Mouse (Mus musculus): Measurements from ENCODE around the gene Gpx4. TPM values are rescaled to one million over a fixed set of nuclear protein-coding genes. Genes with fewer than 3 reads are reported as not detected.

The Gpx4 gene
- polyA plus RNA-seq, 1 experiment, result 217 TPM

DNA sequence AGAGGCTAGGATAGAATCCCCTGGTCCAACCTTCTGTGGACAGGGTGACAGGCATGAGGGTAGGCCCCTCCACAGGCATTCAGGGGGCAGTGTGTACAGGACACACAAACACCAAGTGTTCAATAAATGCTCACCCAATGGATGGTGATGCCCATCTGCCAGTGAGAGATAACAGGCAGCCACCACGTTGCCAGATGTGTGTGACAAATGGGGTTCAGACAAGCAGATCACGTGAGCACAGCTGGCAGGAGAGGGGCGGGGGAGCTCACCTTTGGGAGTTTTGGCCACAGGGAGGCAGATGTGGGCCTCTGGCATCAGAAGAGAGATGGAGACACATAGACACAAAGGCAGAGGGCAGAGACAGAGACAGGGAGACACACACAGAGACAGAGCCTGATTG is 34.1 kb downstream of the Gpx4 start:
- Histone ChIP-seq H3K4me3 (ENCODE audit: insufficient read depth, low read length) (no peak overlapping the region), H3K4me1 (ENCODE audit: control insufficient read depth, insufficient read depth, low read length) (peaks cover 16% of the 10 kb centered on the region), H3K27ac (ENCODE audit: insufficient read depth, low read length) (no peak overlapping the region)
- no peak for TF ChIP-seq CTCF (IDR thresholded peaks at IDR 0.05; ENCODE audit: borderline replicate concordance, insufficient read depth, low read length)
- TF ChIP-seq POLR2A (IDR thresholded peaks at IDR 0.05; ENCODE audit: low read depth, low read length), result no peak

DNA sequence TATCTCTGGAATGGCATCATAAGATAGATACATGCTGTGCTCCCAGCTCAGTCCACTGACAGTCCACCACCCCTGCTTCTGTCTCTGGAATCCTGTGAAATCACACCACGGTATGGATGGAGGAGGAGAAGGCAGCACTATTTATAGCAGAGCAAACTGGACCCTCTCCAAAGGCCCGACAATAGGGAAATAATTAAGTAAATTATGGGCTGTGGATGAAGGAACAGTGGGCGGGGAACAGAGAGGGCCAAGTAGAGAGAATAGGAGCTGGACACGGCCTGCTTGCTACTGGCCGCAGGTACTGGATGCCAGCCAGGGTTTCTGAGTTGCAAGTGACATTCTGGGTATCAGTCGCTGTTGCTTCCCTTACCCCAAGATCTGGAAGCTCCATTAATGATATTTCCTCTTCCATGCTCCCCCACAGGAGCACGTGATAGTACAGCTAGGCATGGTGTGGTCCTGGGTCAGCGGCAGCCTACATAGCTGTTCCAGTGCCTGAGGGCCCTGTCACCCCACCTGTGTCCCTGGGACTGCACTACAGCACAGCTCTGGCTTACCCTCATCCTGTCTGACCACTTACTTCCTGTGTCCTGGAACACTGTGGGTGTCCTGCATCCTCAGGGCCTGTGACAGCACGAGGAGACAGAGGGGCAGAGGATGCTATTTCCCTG is 38.0 kb downstream of the Gpx4 start:
- H3K4me3 ChIP-seq (ENCODE audit: insufficient read depth, low read length), result no peak overlapping the region
- peak overlapping the region; percentile 81 for H3K27ac ChIP-seq (ENCODE audit: insufficient read depth, low read length)
- TF ChIP-seq POLR2A (IDR thresholded peaks at IDR 0.05; ENCODE audit: low read depth, low read length), result 0 out of 2 replicates have a peak, but pooled peaks have one; percentile 16
- no peak for TF ChIP-seq CTCF (IDR thresholded peaks at IDR 0.05; ENCODE audit: borderline replicate concordance, insufficient read depth, low read length)
- H3K4me1 ChIP-seq (ENCODE audit: control insufficient read depth, insufficient read depth, low read length), result peaks cover 13% of the 10 kb centered on the region

DNA sequence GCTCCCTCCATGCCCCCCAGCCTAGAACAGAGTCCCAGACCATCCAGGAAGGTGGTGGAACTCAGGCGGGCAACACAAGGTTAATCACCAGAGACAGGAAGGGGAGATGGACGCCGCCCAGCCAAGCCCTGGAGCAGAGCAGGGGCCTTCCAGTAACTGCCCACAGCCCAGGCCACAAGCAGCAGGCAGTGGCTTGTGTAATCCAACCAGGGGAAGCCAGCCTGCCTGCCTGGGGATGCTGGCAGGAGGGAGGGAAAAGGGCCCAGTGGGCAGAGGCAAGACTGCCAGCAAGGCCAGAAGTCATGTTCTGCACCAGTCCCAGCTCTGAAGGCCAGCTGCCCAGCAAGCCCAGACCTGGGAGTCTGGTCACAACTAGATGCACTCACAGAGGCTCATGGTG is 39.9 kb downstream of the Gpx4 start:
- TF ChIP-seq POLR2A (IDR thresholded peaks at IDR 0.05; ENCODE audit: low read depth, low read length) (no peak), CTCF (IDR thresholded peaks at IDR 0.05; ENCODE audit: borderline replicate concordance, insufficient read depth, low read length) (no peak)
- no peak overlapping the region for H3K27ac ChIP-seq (ENCODE audit: insufficient read depth, low read length)
- H3K4me1 ChIP-seq (ENCODE audit: control insufficient read depth, insufficient read depth, low read length), result peaks cover 9% of the 10 kb centered on the region

DNA sequence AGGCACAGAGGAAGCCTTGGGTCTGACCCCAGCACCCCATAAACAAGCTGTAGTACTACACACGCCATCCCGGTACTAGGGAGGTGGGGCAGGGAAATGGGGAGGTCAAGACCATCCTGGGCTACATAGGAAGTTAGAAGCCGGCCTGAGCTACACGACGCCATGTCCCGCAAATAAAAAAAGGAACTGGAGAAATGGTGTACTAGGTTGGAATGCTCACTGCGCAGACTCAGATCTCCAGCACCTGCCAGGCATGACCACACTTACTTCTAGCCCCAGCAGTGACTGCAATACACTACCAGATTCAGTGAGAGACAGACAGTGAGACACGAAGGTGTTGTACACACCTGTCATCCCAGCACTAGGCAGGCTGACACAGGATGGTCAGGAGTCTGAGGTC is 40.5 kb downstream of the Gpx4 start:
- H3K27ac ChIP-seq (ENCODE audit: insufficient read depth, low read length), result no peak overlapping the region
- no peak overlapping the region for H3K4me3 ChIP-seq (ENCODE audit: insufficient read depth, low read length)
- H3K4me1 ChIP-seq (ENCODE audit: control insufficient read depth, insufficient read depth, low read length), result peaks cover 9% of the 10 kb centered on the region
- TF ChIP-seq CTCF (IDR thresholded peaks at IDR 0.05; ENCODE audit: borderline replicate concordance, insufficient read depth, low read length), result no peak
- no peak for TF ChIP-seq POLR2A (IDR thresholded peaks at IDR 0.05; ENCODE audit: low read depth, low read length)

More for the DNA sequence above, 39.9 kb downstream of the Gpx4 start:
- no peak overlapping the region for H3K4me3 ChIP-seq (ENCODE audit: insufficient read depth, low read length)

DNA sequence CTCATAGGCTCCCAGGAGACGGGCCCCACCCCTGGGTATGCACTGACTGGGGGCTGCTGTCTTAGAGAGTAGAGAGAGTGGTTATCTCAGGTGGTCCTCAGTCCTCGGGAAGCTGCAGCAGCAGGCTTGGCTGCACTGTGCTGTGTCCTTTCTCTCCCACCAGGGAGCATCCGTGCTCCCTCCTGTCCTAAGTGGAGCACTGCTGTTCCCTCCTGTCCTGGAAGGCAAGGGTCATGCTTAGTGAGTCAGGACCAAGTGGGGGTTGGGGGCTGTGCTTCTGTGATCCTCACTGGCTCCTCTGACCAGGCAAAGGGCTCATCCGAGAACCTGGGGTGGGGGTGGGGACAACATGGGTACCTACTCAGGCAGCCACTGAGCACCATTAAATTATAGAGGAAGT is 42.2 kb downstream of the Gpx4 start:
- peaks cover 8% of the 10 kb centered on the region for H3K4me1 ChIP-seq (ENCODE audit: control insufficient read depth, insufficient read depth, low read length)
- TF ChIP-seq CTCF (IDR thresholded peaks at IDR 0.05; ENCODE audit: borderline replicate concordance, insufficient read depth, low read length) (no peak), POLR2A (IDR thresholded peaks at IDR 0.05; ENCODE audit: low read depth, low read length) (no peak)
- no peak overlapping the region for H3K4me3 ChIP-seq (ENCODE audit: insufficient read depth, low read length)
- no peak overlapping the region for H3K27ac ChIP-seq (ENCODE audit: insufficient read depth, low read length)

DNA sequence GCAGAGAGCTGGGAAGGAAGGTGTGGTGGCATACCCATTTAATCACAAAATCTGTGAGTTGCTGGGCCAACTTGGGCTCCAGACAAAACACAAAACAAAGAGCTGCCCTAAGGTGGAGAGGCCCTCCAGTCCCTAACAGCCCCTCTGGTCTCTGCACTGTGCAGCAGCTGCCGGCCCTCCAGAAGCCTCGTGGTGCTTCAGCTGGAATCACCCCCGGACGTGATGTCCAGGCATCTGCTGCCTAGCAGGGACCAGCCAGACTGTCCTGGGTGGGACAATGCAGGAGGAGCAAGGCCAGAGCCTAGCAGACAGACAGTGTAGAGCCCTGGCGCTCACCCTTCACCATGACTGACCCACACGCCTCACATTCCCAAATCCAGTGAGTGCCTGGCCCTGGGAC is 44.6 kb downstream of the Gpx4 start:
- Histone ChIP-seq H3K27ac (ENCODE audit: insufficient read depth, low read length) (no peak overlapping the region), H3K4me3 (ENCODE audit: insufficient read depth, low read length) (no peak overlapping the region), H3K4me1 (ENCODE audit: control insufficient read depth, insufficient read depth, low read length) (peaks cover 3% of the 10 kb centered on the region; the same call in 1 of the 2 replicates)
- TF ChIP-seq POLR2A (IDR thresholded peaks at IDR 0.05; ENCODE audit: low read depth, low read length), result no peak
- TF ChIP-seq CTCF (IDR thresholded peaks at IDR 0.05; ENCODE audit: borderline replicate concordance, insufficient read depth, low read length), result no peak

DNA sequence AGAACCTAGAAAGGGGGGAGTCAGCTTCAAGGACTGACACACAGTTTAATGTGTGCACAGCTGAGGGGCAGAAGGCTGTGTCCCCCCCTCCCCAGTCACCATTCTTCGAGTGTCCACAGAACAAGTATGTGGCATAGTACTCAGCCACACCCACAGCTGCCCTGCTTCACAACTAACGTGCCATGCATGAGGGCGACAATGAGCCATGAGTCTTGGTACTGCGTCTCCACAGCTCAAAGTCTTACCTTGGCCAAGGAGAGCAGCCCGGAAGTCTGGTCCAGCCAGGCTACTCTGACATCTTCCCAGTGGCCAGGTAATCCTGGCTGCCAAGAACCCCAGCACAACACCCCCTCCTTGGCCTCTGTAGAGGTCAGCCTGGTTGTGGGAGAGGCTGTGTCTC is 45.7 kb downstream of the Gpx4 start:
- TF ChIP-seq POLR2A (IDR thresholded peaks at IDR 0.05; ENCODE audit: low read depth, low read length), result no peak
- no peak for TF ChIP-seq CTCF (IDR thresholded peaks at IDR 0.05; ENCODE audit: borderline replicate concordance, insufficient read depth, low read length)
- H3K4me1 ChIP-seq (ENCODE audit: control insufficient read depth, insufficient read depth, low read length), result peaks cover 5% of the 10 kb centered on the region; the same call in 1 of the 2 replicates
- no peak overlapping the region for H3K27ac ChIP-seq (ENCODE audit: insufficient read depth, low read length)
- H3K4me3 ChIP-seq (ENCODE audit: insufficient read depth, low read length), result no peak overlapping the region

DNA sequence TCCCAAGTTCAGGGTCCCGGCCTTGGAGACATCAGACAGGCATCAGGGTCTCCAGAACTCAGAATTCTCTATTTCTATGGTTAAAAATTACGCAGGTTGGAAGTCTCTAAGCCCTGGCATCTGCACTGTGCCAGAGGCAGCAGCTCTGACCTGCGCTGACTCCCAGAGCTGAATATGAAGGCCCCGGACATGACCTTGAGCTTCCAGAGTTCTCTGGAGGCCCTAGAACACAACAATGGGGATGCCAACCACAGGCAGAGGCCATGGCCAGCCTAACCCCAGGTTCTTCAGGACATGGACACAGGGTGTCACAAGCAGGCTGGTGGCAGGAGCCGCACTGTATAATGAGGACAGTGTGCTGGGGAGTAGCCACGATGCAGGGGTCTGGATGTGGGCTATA is 47.1 kb downstream of the Gpx4 start:
- H3K4me3 ChIP-seq (ENCODE audit: insufficient read depth, low read length), result no peak overlapping the region
- H3K4me1 ChIP-seq (ENCODE audit: control insufficient read depth, insufficient read depth, low read length), result peaks cover 9% of the 10 kb centered on the region
- no peak overlapping the region for H3K27ac ChIP-seq (ENCODE audit: insufficient read depth, low read length)
- TF ChIP-seq CTCF (IDR thresholded peaks at IDR 0.05; ENCODE audit: borderline replicate concordance, insufficient read depth, low read length) (no peak), POLR2A (IDR thresholded peaks at IDR 0.05; ENCODE audit: low read depth, low read length) (no peak)

DNA sequence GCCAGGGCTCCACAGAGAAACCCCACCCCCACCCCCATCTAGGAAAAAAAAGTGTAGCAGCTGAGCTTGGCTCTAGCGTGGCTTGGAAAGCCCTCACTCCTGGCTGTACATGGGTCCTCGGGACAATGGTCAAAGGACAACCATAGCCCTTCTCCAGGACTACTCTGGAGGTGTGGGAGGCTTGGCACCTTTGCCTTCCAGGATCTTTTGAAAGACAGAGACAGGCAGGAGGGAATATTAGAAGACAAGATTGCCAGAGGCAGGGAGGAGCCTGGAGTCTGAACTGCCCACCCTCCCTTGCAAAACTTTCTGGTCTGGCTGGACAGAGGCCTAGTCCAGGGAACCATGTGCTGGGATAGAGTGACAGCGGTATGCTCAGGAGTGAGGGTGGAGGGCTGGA is 47.7 kb downstream of the Gpx4 start:
- Histone ChIP-seq H3K4me1 (ENCODE audit: control insufficient read depth, insufficient read depth, low read length) (peaks cover 14% of the 10 kb centered on the region), H3K4me3 (ENCODE audit: insufficient read depth, low read length) (no peak overlapping the region), H3K27ac (ENCODE audit: insufficient read depth, low read length) (no peak overlapping the region)
- TF ChIP-seq POLR2A (IDR thresholded peaks at IDR 0.05; ENCODE audit: low read depth, low read length) (no peak), CTCF (IDR thresholded peaks at IDR 0.05; ENCODE audit: borderline replicate concordance, insufficient read depth, low read length) (no peak)

DNA sequence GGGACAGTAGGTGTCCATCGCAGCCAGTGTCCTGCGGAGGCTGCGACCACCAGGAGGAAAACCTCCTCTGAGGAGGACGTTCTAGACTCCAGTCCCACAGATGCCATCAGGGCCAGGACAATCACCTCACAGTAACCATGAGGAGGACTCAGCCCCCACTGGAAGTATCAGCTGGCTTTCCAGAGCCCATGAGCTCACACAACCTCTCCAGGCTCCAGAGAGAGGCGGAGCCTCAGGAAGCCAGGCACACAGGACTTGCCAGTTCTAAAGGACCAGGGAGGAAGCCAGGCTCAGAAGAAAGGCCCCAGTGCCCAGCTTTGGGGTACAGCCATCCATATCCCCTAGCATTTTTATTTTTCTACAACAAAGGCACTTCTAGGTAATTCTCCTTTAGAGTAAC is 48.6 kb downstream of the Gpx4 start:
- no peak overlapping the region for H3K4me3 ChIP-seq (ENCODE audit: insufficient read depth, low read length)
- TF ChIP-seq CTCF (IDR thresholded peaks at IDR 0.05; ENCODE audit: borderline replicate concordance, insufficient read depth, low read length) (no peak), POLR2A (IDR thresholded peaks at IDR 0.05; ENCODE audit: low read depth, low read length) (no peak)
- H3K4me1 ChIP-seq (ENCODE audit: control insufficient read depth, insufficient read depth, low read length), result peaks cover 14% of the 10 kb centered on the region
- no peak overlapping the region for H3K27ac ChIP-seq (ENCODE audit: insufficient read depth, low read length)
